Mouse (Mus musculus) ovary, postnatal 14 days (tissue): ENCODE data around the gene Gm10471.
"Not testable (repeated sequence)": the region's sequence is repeated elsewhere in the genome, so short reads cannot be mapped to it uniquely, and the experiment has no call there.

Experiments
- DNase-seq: peaks from one replicate; pipeline ENCODE4 v3.0.0; 2022; ENCODE audit warnings: low spot score

Gene Gm10471

GRCm38 (mm10) chr5:26089191-26089590, at the start of gene Gm10471:
TSS of gene Gm10471 (minus strand) at chr5:26089291.
- not testable (repeated sequence) for DNase-seq

- not testable (repeated sequence) for DNase-seq
Measured at GRCm38 (mm10) chr5:26121321-26121720, 32.2 kb upstream of the Gm10471 start, which contains the start of gene Gm10220. TSS of gene Gm10220 (minus strand) at chr5:26121421.

GRCm38 (mm10) chr5:26105262-26105661, 16.2 kb upstream of the Gm10471 start, which contains the start of gene 5031410I06Rik:
TSS of gene 5031410I06Rik (minus strand) at chr5:26105362.
- DNase-seq: not testable (repeated sequence)

GRCm38 (mm10) chr5:26079023-26079422, 10.1 kb downstream of the Gm10471 start:
- not testable (repeated sequence) for DNase-seq

- no peak for DNase-seq
Measured at GRCm38 (mm10) chr5:26070716-26071115, 18.4 kb downstream of the Gm10471 start.

- not testable (repeated sequence) for DNase-seq
Measured at GRCm38 (mm10) chr5:26058481-26058880, 30.6 kb downstream of the Gm10471 start, which contains the start of gene Gm7347. TSS of gene Gm7347 (minus strand) at chr5:26058581.

- not testable (repeated sequence) for DNase-seq
Measured at GRCm38 (mm10) chr5:26039458-26039857, 49.6 kb downstream of the Gm10471 start, which contains the start of gene Speer4a. TSS of gene Speer4a (minus strand) at chr5:26039558.
